Mouse (Mus musculus) frontal cortex, postnatal 25 days (tissue): ENCODE measurements around the gene Togaram2.
"Not testable (repeated sequence)": the region's sequence is repeated elsewhere in the genome, so short reads cannot be mapped to it uniquely, and the experiment has no call there.

Experiments
- DNase-seq, 2 experiments: peaks; one replicate each; pipeline ENCODE4 v3.0.0; 2022; ENCODE audit warnings: low spot score in 2 of 2

Togaram2 gene

DNA sequence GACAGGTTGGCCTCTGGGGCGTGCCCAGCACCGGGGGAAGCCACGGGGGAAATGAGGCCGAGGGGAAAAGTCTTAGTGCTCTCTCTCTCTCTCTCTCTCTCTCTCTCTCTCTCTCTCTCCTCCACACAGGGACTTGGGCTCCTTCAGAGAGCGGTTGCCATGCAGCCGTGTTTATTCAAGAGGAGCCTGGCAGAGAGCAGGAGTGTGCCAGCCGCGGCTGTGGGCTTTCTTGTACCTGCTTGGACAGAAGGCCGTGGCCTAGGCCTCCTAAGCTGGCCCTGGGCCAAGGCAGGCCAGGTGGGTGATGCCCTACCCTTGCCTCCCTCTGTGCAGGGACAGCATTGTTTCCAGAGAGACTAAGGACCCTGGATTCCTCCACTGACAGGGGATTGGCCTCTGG lies at the start of gene Togaram2:
TSS of gene Togaram2 (plus strand) at position 170 of the 400 bp plus-strand sequence.
- no peak for DNase-seq

DNA sequence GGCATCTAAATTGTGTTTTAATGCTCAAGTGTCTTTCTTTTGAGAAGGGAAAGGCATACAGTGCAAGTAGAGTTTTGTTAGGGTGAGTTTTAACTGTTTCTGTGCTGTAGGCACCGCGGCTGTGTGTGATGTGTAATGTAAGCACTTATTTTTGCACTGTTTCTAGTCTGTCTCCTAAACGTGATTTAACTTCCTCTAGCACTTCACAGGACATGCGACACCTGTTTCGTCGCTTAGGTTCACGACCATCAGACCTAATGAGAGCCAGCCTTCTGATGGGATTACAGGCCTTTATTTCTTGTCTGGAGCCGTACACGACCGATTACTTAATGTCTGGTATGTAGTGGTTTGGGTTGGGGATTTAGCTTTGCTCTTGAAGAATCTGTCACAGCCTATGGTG lies 41.3 kb upstream of the Togaram2 start:
- no peak for DNase-seq

DNA sequence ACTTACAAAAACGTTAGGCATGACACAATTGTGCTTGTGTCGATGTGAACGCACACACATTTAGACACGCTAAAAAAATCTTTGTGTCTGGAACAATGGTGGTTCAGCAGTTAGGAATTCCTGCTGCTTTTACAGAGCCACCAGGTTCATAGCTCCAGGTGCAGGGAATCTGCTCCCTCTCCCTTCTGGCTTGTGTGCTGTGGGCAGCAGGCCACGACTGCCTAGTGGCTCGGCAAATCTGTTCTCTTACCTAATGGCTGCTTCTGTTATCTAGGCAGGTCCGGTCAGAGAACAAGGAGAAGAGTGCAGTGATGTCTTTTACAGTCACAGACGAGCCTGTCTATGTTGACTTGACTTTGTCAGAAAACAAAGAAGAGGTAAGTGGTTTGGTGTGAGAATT lies 39.7 kb upstream of the Togaram2 start:
- DNase-seq: no peak

DNA sequence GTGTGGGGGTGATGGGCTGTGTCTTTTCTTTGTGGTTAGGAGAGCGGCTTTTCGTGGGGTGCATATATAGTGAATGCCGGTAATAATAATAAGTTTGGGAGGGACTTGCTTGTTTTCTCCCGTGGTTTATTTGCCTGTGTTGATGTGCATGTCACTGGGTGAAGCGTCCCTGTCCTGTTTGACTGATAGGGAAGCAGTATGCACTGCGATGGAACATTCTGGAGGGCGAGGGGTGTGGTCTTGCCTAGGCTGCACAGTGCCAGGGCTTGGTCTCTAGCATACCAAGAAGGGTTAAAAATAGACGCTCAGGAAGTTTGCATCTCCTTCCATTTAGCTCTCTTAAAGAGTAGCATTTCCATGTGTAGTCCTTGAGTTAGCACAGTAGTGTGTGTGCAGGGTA lies 36.3 kb upstream of the Togaram2 start:
- no peak for DNase-seq

DNA sequence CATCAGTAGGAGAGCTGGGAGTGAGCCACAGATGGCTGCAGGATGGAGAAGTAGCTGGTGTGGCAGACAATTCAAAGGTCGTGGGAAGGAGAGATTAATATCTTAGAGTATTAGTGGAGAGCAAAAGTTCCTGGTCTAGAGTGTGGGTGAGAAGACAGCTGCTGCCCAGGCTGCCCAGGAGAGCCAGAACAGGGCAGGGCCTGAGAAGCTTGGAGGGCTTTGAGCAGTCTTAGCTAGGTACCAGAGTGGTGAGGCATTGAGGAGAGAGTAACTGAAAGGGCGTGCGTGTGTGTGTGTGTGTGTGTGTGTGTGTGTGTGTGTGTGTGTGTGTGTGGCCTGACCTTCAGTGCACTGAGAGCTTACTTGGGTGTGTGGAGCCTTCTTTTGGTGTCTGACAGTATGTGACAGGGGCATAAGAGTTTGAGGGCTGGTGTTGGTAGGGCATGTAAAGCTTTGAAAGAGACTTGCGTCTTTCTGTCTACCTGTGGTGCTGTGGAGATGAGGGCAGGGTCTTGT lies 35.3 kb upstream of the Togaram2 start:
- DNase-seq: no peak

DNA sequence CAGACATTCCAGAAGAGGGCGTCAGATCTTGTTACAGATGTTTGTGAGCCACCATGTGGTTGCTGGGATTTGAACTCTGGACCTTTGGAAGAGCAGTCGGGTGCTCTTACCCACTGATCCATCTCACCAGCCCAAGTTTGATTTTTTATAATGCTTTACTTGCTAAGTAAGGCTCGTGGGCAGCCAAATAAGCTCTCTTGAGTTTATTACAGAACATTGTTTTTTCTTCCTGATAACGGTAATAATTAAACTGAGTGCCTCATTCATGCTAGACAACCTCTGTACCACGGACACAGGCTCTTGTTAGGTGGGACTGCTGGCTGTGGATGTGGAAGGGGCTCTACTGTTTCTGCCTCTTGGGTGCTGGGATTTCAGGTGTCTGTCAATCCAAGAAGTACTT lies 34.0 kb upstream of the Togaram2 start:
- not testable (repeated sequence) for DNase-seq

DNA sequence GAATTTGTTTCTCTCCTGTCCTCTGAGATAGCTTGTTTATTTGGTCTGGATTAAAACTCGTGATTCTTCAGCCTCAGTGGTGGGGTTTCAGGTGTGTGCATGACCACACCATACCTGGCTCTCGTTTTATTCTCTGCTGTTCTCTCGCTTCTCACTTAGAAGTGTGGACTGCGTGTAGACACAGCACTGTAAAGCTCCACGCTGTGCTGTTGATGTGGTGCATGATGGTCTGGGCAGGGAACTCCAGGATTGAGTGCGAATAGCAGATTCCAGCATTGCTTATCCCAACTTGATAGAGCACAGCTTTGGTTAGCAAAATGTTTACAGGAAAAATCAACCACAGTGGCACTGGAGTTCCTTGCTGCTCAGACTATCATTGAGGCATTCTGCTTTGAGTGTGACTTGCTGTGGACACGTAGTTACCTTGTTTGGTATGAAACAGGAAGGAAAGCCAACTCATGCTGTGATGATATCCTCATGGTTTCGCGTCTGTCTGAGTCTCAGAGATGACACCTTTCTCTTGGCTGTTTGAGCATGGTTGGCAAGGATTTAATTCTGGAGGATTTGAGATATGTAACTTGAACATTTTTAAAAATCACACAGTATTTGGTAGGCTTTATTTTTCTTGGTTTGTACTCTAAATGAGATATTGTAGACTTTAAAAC lies 32.5 kb upstream of the Togaram2 start:
- DNase-seq: no peak

DNA sequence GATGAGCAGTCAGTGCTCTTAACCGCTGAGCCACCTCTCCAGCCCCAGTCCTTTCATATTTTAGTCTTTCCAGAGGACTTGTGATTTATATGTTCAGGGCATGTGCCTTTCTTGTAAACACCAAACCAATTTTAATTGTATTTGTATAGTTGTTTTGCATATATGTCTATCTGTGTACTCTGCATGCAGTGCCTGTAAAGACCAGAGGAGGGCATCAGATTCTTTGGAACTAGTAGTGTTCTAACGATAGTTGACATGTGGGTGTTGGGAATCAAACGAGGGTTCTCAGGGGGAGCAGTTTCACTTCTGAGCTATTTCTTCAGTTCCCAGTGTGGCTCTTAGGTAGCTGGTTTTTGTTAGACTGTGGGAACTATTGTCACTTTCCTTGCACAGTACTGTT lies 30.9 kb upstream of the Togaram2 start:
- DNase-seq: no peak

DNA sequence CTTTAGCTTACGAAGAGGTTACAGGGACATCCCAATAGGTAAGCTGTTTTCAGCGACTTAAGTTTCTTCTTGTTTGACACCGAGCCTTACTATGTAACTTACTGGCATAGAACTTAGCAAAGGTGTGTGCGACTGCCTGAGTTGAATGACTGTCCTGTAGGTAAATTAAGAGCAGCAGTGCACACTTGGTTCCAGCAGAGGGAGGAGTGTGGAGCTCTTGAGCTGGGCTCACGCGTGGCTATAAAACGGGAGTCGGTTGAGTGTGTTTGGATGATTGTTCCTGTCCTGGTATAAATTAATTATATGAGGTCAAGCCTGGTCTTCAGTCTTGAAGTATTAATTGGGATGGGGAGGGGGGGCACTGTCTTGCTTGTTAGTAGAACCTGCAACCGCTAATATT lies 23.1 kb upstream of the Togaram2 start:
- DNase-seq: no peak

DNA sequence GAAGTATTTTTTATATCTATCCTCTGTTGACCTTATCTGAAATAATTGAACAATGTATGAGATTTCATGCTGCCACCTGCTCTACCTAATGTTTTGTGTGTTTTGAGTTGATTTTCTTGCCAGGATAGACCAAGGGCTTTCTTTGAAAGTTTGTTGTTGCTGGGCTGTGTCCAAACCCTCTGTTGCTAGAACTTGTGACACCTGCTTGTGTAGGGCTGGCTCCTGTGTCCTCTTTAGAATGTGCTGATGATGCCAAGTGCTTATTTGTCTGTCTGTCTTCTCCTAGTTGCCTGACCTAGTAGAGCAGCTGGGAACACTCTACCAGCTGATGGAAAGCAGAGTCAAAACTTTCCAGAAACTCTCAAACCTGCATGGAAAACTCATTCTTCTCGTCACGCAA lies 20.6 kb upstream of the Togaram2 start:
- no peak for DNase-seq

DNA sequence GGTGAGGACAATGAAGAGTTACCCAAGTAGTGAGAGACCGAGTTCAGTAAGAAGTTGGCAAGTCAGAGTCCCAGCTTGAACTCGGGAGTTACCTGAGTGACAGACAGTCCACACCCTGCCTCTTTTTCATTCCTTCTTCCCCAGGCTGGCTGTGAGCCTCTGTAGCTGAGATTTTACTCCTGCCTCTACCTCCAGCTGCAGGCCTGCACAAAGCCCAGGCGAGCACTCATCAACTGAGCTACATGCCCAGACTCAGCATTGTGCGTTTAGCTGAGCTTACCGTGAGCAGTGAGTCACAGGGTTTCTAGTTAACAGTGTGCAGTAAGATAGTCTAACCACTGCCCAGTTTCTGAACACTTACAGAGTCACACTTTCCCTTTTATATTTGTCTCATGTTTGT lies 20.1 kb upstream of the Togaram2 start:
- no peak for DNase-seq

DNA sequence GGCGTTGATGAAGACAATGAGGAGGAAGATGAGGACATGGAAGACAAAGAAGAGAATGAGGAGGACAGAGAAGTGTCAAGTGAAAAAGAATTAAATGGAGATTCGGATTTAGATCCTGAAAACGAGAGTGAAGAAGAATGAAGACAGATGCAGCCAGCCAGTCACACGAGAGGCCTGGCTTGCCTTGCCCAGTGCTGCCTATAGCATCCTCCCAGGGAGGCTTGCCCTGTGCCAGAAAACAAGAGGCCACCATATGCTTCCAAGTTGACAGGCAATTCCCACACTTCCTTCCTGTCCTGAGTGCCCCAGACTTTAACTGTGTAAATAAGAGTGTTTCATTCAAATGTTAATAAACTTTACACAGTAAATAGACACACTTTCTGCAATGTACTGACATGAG lies 15.5 kb upstream of the Togaram2 start:
- DNase-seq: no peak

DNA sequence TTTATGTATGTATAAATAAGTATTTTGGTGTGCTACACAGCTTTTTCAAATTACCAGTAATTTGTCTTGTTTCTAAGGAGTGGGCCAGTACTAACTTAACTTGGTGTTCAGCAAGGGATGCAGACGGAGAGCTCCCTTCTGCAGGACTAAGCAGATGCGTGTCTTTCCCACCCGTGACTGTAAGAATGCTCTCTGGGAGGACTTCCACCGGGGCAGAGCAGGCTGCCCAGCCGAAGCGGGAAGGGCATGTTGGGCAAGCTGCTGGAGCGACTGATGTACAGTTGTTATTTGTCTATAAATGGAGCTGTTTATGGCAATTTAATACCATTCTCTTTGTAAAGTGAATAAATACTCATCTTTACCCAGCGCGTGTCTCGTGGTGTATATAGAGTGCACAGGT lies 14.4 kb upstream of the Togaram2 start:
- no peak for DNase-seq

DNA sequence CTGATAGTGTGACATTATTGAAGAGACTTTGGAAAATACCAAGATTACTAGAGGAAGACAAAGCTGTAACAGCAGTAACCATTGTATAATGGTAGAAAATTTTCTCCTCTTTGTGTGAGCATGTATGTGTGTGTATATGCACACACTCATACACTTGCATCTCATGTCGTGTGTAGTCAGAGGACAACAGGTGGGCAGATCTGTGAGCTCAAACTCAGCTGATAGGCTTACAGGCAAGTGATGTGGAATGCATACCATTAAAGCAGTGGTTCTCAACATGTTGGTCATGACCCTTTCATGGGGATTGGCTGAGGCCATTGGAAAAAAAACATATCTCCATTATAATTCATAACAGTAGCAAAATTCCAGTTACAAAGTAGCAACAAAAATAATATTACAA lies 12.7 kb upstream of the Togaram2 start:
- no peak for DNase-seq

DNA sequence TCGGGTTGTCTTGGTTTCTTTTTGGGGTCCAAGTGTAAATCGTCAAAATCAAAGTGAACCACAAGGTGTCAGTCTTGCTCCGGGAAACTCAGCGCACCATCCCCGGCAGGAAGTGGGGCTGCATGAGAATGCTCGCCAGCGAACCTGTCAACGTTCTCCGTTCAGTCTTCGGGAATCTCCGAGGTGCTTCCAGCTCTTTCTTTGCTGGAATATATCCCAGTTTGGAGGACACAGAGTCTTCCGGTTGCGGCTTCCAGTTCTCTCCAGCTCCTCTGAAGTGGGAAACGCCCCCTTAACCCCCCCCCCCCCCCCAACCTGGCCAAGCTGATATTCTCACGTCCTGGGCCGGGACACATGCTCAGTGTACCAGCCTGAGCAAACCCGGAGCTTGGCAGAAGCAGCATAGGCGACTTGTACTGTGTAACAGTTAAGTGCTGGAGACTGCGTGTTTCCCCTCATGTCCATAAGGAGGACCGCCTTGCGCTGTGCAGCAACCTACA lies 10.3 kb upstream of the Togaram2 start:
- DNase-seq: peak; percentile 41 to 68

DNA sequence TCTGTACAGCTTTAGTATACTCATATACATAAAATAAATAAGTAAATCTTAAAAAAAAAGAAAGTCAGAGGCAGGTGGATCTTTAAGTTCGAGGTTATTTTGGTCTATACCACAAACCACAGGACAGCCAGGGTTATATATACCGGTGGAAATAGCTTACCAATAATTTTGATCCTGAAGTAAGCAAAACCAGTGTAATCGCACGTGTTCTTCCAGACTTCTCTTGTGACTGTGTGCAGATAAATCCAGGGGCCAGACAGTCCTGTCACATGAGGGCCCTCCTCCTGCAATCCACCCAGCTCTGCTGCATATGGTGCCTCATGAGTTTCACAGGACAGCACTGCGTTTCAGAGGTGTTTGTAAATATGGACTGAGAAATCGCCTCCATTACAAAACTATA lies 9.6 kb upstream of the Togaram2 start:
- DNase-seq: no peak

DNA sequence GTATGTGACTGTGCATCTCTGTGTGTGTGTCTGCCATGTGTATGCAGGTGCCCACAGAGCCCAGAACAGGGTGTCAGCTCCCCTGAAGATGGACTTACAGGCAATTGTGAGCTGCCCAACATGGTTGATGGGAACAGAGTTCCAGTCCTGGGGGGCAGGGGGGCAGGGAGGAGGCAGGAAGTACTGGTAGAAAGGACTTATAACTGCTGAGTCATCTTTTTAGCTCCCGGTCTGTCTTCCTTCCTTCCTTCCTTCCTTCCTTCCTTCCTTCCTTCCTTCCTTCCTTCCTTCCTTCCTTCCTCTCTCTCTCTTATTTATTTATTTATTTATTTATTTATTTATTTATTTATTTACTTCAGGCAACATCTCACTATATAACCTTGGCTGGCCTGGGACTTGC lies 8.9 kb upstream of the Togaram2 start:
- DNase-seq: no peak

DNA sequence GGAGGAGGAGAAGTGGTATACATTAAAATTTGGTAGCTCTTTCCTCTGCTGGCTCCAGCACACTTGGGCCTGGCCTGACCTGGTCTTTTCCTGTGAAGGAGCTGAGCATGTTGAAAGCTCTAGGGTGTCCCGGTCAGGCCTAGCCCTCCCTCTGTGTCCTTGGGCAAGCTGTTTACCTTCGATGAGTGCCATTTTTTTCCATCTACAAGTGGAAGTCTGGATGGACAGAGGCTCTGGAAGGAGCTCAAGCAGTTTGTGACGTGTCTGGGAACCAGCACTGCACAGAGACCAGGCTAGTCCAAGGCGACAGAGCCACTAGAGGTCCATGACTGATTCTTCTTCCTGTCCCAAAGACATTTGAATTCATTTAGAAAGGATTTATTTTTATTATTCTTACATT lies 7.9 kb upstream of the Togaram2 start:
- DNase-seq: no peak

DNA sequence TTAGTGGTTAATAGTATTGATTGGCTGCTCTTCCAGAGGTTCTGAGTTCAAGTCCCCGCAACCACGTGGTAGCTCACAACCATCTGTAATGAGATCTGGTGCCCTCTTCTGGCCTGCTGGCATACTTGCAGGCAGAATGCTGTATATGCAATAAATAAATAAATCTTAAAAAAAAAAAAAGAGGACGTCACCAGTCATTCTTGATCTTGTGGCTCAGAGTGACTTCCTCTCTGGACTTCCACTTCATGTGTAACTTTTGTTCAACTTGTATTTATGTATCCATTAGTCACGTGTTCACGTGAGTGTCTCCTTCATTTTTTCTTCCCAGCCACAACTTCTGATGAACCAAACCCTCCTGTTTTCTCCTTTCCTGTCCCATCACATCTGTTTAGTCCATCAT lies 3.5 kb upstream of the Togaram2 start:
- no peak for DNase-seq

DNA sequence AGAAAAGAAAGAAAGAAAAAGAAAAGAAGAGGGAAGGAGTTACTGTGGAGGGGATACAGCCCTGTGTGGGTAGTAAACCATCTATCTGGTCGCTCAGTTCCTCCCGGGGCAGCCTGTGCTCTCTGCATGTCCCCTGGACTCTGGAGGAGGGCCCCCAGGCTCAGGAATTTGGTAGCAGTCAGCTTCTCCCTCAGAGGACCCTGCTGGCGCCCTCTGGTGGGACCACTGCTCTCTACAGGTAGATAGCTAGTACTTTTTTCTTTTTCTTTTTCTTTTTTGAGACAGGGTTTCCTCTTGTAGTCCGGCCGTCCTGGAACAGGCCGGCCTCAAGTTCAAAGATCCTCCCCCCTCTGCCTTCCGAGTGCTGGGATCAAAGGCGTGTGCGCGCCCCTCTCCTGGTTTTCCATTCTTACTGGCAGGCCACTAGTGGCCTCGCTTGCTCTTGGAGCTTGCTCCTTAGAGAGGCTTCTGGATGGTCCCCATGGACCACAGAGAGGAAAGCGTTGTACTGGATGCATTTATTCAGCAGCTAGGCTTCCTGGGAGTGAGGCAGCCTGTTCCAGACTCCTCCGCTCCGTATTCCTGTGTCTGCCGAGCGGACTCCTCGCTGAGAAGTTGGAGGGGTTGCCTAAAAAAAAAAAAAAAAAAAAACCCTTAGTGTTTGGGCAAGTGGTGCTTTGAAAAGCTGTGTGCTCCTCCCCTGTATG lies 1.1 kb upstream of the Togaram2 start:
- DNase-seq: no peak

DNA sequence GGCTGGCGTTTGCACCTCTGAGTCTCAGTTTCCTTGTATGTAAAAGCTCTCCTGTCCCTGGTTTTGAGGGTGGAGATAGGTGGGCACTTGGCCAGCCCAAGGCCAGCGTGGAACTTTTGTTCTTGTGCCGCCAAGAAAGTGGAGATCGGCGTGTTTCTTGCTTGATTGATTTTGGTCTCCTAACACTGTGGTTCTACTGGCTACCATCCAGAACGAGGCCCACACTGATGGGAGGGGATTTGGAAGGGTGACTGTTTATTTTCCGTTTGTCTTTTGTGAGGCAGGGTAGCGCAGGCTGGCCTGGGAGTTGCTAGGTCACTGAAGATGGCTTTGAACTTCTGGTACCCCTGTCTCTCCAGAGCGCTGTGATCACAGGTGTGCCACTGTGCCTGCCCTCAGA lies 875 bp downstream of the Togaram2 start:
- no peak for DNase-seq

DNA sequence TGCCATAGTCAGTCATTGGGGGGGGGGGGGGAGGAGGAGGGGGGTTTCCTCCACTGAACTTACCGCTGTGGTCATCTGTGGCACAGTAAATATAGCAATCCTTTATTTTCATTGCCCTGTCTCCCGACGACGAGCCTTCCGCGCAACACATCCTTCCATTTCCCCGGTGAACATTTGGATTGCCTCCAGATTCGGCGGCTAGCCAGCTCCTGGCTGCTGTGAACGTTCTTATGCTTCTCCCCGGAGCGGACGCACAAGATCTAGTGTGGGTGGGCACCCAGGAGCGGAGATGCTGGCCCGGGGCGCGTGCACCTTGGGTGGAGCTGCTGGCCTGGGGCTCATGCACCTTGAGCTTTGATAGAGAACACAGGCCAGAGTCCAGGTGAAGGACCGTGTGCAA lies 1.8 kb downstream of the Togaram2 start:
- no peak for DNase-seq

DNA sequence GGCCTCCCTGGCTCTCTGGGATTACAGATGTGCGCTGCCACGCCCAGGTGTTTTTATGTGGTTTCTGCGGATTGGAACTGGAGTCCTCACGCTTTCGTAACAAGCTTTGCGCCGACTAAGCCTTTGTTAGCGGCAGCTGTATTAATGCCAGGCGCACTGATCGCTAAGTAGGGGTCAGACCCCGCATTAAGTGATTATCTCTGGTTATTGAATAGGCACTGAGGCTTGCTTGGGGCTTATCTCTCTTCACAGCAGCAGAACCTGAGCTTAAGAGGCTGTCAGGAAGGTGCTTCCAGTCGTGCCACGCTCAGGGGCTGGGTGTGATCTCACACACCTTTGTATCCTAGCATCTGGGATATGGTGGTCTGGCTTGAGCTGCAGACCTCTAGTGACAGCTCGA lies 8.6 kb downstream of the Togaram2 start:
- DNase-seq: no peak
